Mouse (Mus musculus): ENCODE data around the gene Chaf1a.
A peak's percentile ranks its signal among the peaks of the same experiment; 100 is the strongest.

Chaf1a gene

DNA sequence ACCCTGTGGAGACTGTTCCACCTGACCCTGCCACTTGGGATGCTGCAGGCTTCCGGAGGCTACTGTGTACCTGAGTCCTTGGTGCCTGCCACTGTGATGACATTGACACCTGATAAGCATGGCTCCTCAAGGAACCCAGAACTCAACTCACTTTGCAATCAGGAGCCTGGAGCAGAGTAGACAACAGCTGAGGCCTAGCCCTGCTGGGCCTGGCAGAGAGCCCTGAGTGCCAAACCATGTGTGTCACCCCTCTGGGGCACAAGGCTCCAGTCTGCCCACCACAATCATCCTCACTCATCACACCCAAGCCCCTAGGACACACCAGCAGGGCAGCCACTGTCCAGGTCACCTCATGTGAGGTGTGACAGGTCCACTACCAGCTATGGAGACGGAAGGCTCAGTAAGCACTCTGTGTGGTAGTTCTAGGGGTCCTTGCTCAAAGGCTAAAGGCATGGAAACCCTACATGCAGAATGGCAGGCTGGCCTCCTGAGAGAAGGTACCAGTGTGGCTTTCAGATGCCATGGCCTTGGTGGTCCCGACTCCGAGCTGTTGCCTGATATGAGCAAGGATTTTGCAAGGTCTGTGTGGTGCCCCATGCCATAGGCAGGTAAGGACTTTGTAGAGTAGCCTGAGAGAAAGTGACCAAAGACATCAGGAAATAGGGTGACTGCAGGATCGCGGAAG lies 19.7 kb upstream of the Chaf1a start:
- no peak for DNase-seq (ENCODE audit: low spot score in 2 of 2)

DNA sequence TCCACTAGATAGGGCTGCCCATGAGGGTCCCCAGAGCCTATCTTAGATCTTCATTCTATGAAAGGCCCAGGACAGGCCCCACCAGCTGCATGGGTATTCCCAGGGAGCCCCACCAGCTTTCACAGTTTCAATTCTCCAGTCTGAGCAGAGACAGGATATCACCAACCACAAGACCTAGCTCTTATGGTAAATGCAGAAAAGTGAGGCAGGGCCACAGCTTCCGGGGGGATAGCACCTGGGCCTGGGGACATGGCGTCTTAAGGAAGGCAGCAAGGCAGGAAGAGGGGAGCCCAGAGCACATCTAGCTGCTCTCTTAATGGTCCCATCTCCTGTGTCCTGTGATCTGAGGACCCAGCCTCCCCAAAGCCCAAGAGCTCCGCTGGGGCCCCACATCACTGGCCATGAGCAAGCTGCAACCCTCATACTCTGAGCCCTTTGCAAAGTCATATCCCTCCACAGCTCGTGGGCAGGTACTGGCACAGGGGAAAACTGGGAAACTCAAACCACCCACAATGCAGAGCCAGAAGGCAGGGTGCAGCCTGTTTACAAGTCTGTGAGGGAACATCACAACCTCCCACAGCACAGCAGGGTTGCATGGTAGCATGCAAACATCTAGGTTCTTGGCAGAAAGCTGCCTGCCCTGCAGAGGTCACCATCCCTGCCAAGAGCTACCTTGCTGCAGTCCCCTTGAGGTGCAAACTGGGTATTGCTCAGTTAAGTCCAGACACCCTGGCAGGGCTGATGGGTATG lies 18.9 kb upstream of the Chaf1a start:
- DNase-seq (ENCODE audit: low spot score in 2 of 2), result no peak

DNA sequence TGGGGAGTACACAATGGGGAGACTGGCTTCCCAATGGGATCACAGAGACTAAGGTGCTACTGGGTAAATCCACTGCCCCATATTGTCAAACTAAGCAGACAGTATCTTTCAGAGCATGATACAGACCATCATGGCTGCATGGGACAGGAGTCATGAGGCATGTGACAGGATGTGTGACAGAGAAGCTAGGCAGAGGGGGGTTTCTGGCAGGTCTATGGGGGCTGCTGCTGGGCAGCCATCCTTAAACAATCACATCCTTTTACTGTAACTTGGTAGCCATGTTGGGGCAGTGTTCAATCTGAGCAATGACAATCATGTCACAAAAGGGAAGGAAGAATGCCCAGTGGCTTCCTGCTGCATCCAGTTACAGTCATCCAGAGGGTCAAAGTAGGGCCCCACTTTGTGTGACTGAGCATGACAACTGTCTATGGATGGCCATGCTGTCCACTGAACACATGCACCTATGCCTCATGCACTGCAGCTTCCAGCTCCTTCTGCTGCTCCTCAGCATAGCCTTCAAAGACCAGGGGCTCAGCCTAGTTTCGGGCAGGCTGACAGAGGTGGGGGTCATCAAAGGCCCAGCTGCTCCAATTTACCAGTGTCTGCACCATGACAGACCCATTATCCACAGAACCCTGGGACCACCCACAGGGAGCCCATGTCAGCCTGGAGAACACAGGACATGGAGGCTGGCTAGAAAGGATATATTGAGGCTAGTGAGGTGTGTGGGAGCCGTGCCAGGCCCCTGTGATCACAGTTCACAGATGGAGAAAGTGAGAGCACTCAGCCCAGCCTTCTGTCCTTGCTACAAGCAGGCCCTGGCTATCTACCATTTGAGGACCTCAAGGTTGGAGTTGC lies 17.9 kb upstream of the Chaf1a start:
- no peak for DNase-seq (ENCODE audit: low spot score in 2 of 2)

DNA sequence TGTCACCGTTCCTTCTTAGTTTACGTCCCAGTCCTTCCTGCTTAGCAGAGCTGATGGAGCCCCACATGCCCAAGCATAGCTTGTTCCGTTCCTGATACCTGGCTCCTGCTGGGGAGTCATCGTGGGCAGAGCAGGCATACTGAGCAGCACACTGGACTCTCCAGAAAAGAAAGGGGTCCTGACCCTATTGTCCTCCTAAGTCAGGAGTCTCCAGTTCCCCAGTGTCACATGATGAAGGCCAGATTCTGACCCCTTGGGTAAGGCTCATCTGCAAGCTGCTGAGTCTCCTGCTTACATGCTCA lies 17.3 kb upstream of the Chaf1a start:
- no peak for DNase-seq (ENCODE audit: low spot score in 2 of 2)

DNA sequence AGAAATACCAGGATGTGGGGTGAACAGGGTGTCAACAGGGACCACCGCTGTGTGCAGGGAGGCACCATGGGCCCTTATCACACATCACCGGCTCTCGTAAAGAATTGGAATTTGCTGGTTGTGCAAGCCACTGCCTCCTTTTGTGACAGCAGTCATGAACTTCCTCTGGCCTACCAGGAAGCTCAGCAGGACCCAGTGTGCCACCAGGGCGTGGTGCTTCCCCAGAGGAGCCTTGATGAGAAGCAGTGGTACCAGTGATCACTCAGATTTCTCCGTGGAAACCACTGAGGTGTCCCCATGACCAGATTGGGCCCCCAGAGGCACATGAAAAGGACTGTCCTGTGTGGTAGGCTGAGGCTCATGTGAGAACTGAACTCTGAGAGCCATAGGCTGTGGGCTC lies 16.9 kb upstream of the Chaf1a start:
- DNase-seq (ENCODE audit: low spot score in 2 of 2), result peak in 1 of 2 experiments; percentile 7

DNA sequence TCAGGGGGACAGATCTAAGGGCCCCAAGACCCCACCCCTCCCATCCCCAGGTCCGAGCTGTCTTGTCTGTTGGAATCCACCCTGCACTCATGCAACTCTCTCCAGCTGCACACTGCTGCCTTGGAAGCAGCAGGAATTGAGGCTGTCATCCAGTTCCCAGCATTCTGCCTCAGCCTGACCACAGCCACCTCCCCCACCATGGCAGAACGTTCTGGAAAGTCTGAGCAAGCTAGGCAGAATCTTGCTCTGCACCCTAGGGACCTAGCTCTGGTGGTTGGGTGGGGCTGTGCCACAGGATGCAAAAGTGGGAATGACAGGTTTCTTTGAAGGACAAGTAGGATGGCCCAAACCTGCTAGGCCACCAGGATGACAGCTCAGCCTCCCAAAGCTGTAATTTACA lies 15.8 kb upstream of the Chaf1a start:
- DNase-seq (ENCODE audit: low spot score in 2 of 2), result no peak

DNA sequence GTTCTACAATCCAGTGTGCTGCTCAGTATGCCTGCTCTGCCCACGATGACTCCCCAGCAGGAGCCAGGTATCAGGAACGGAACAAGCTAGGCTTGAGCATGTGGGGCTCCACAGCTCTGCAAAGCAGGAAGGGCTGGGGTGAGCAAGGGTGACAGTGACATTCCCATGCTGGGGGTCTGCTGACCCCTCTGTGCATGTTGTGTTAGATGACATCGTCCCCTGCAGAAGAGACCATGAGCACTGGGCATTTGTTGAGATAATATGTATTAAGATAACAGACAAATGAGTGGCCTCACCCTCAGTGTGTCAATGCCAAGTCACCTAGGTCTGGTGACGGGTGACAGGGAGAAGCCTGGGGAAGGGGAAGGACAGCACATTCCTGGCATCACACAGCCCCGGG lies 15.3 kb upstream of the Chaf1a start:
- no peak for DNase-seq (ENCODE audit: low spot score in 2 of 2)

DNA sequence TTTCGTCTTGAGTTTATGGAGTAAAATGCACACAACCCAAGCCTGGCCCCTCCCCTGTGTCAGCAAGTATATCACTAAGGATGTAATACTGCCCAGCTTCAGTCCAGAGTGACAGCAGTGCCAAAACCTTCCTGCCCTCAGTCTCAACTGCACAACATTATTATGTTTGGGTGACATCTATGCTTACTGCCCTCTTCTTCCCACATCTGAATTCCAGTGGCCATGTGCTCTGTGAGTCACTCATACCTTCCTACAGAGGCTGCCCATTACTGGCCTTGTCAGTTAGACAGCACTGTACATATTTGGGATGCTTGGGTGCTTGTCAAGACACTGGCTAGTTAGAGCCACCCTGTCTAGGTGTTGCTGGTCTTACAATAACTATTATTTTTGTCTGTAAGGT lies 13.9 kb upstream of the Chaf1a start:
- no peak for DNase-seq (ENCODE audit: low spot score in 2 of 2)

DNA sequence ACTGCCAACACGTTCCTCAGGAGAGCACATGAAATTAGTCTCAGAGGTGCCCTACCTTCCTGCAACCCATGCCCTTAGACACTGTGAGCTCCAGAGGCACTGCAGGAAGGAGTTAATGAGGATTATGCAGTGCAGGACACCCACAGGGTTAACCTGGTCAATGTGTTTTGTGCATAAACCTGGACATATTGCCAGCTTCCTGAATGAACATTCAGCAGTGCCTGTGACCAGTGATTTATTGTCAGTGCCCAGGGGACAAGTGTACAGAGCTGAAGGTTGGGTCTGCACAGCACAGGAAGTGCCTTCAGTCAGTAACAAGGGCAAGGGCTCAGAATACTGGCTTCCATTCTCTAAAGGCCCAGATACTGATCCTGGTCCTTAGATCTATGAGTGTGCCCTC lies 13.4 kb upstream of the Chaf1a start:
- no peak for DNase-seq (ENCODE audit: low spot score in 2 of 2)

DNA sequence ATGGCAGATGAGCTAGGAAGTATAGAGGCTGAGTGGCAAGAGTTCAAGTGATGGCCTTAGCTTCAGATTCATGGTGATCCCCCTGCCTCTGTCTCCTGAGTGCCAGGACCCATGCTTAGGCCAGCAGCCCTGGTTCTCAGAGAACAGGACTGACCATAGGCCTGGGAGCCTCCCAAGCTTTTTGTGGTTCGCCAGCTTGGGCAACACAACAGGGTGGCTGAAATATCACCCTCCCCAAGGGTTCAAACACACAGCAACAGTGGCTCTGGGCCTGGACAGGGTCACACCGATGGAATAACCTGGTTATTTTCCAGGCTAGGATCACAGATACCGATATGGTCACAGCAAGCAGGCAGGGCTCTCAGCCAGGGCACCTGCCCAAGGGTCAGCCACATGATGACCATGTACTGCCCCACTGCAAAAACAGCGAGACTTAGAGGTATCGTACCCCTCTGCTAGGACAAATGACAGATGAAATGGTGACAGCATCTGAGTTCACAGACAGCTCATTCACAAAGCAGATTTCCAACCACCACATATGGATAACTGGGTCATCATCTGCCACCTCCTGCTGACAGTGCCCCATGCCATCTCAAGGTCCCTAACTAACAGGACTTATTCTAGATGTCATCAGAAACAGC lies 12.3 kb upstream of the Chaf1a start:
- no peak for DNase-seq (ENCODE audit: low spot score in 2 of 2)

DNA sequence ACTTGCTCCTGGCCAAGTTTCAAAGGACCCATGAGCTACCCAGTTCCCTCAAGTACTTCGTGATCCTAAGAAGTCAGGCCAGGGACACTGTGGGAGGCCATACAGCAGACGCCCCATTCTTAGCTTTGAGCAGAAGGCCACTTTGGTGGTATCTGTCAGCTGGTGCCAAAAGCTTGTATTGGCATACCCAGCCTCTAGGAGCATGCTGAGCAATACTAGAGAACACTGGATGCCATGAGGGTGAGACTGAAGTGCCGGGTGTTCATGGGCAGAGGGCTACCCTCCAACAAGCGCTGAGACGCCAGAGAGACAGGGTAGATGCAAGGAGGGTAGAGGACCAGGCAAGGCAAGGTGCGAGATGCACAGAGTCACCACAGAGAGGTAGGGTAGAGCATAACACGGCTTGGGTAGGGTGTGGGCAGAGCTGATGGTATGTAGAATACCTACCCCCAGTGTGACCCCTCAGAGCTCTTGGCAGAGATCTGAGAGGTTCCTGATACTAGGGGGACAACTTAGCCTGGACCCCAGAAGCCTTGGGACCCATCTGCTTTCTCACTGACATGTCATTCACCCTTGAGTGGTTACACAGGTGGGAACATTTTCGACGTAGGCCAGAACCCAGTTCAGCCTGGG lies 9.9 kb upstream of the Chaf1a start:
- DNase-seq (ENCODE audit: low spot score in 2 of 2), result peak in 1 of 2 experiments; percentile 7

DNA sequence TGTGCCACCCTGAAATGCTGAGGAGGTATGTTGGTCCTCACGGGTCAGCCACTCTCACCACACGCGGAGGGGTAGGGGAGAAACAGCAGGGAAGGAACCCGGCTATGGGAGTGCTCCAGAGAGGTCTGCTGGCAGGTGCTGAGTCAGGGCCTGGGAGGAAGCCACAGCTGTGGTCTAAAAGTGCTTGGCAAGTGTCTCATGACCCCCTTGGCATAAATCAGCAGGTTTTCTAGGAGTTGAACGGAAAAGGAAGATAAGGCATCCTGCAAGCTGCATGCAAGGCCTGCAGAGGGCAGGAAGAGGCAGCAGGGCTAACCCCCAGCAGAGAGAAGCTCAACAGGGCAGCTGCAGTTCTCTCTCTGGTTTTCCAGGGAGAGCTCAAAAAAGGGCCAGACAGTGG lies 9.3 kb upstream of the Chaf1a start:
- DNase-seq (ENCODE audit: low spot score in 2 of 2), result peak; percentile 36 to 44

DNA sequence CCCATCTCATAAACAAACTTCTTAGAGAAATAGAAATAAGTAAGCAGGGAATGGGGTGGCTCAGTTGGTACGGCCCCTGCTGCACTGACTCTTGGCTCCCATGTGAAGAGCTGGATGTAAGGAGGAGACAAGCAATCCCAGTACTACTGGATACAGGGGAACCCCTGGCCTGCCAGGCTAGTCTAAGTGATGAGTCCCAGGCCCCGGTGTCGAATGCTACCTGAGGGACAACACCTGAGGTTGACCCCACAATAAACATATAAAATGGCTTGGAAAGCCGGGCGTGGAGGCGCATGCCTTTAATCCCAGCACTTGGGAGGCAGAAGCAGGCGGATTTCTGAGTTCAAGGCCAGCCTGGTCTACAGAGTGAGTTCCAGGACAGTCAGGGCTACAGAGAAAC lies 8.8 kb upstream of the Chaf1a start:
- no peak for DNase-seq (ENCODE audit: low spot score in 2 of 2)

DNA sequence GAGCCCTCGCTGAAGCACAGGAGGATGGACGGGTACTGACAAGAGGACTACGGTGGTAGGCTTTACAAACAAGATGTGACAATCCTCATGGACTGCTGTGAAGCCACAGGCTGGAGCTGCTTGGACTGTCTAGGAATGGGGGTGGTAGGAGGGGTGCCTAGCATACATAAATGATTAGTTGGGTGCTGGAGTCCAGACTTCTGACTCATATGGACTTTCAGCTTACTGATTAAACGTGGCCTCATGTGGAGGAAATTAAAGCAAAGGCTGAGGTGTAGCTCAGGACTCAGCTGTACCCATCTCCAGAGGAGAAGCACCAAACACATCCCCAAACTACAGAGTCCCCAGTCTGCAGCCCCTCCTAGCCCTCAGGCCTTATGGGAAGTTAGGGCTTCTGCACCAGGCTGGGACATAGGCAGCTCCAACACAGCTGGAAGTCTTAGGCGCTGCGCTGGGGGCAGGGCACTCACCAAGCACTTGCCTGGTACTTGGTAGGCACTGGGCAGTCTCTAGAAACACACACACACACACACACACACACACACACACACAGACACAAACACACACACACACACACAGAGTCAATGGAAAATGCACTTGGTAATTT lies 8.0 kb upstream of the Chaf1a start:
- DNase-seq (ENCODE audit: low spot score in 2 of 2), result no peak

DNA sequence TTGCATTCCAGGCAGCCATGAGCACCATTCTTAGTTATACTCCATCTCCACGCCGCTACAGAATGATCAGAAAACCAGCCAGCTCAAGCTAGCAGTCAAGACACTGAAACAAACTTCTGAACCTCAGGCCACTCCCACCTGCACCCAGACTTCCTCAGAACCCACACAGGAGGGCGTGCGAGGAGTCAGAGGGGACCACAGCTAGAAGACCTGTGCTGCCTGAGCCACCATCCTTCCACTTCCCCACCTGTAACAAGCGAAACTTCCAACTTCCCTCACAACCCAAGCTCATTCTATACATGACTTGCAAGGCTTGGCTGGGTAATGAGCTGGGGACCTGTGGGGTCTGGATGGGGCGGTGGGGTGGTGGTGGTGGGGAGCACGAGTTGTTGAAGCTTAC lies 7.4 kb upstream of the Chaf1a start:
- no peak for DNase-seq (ENCODE audit: low spot score in 2 of 2)

DNA sequence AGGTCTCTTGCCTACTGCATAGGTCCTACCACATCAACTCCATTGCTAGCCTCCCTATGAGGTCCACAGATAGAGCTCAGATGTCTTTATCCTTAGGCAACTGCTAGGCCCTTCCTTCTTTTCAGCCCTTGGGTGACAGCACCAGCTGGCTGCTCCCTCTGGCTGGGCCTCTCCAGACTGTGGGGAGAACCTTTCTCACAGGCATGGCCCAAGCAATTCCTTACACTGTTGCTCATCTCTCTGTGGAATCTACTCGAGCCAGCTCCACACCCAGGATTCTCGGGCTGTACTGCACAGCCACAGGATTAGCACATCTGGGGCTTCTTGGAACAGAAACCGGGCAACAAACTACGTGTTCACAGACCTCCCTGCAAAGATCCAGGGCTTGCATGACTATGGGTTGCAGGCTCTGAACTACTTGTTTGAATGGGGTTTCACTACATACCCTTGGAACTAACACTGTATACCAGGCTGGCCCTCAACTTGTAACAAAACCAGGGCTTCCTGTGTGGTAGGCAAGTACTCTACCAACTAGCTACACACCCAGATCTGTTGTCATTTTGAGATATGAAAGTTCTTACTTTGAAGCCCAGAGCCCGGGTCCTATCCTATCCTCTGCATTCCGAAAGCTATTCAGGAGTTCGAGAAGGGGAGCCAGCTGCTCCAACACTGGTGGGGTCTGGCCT lies 6.1 kb upstream of the Chaf1a start:
- DNase-seq (ENCODE audit: low spot score in 2 of 2), result no peak

DNA sequence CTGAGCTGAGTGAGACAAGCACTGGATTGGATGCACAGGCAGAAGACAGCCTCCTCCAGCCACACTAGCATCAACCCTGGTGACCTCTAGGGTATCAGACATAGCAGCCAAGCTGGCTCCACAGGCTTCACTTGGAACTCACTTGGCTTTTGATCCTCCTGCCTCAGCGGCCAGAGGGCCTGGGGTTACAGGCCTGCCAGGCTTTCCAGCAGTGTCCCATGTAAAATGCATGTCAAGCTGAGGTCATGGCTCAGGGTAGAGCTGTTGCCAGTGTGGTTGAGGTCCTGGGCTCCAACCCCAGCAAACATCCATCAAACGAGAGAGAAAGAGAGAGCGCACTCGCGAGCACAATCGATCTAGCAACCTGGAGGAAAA lies 5.5 kb upstream of the Chaf1a start:
- no peak for DNase-seq (ENCODE audit: low spot score in 2 of 2)

DNA sequence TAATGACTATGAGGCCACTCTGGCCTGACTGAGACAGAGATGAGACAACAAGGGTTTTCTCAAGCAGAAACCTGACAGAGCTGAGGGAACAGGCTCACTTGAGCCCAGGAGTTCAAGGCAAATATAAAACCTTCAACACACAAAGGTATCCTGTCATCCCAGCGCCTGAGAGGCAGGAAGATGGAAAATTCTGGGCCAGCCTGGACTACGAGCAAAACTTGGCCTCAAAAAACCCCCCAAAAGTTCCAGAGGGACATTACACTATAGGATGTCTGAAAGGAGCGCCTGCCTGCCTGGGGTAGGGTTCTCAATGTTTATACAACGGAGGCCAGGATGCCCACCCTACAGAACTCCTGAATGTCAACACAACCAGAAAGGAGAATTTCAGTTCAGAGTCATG lies 5.0 kb upstream of the Chaf1a start:
- DNase-seq (ENCODE audit: low spot score in 2 of 2), result no peak

DNA sequence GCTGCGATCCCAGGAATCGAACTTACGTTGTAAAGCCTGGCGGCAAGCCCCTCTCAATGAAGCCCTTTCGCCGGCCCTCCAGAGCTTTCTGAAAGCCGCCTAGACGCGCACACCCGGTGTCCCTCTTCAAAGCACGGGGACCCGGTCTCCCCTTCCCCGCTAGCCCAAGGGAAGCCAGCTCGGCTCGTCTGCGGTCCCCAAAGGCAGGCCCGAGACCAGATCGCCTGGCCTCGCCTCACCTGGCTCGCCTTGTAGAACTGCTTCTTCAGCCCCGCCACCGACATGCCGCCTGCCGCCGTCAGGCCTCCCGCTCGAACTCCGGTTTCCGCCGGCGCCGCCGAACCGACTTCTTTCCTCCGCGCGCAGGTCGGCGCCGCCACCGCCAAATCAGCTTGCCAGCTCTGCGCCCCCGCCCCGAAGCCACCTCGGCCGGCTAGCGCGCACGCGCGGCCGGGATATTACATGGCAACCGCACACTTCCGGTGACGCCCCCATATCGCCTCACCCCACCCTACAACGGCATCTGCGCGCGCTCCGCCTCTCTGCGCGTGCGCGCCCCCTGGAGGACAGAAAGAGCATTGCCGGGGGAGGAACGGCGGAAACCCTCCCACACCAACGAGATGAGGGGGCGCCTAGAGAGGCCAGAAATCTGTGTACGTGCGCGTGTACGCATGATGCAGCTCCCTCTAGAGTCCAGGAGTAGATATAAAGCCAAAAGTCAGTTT lies 3.9 kb upstream of the Chaf1a start, which contains the start of gene Sh3gl1:
TSS of gene Sh3gl1 (minus strand) at position 460 of the 725 bp plus-strand sequence.
- peak; percentile 98 to 99 for DNase-seq (ENCODE audit: low spot score in 2 of 2)

DNA sequence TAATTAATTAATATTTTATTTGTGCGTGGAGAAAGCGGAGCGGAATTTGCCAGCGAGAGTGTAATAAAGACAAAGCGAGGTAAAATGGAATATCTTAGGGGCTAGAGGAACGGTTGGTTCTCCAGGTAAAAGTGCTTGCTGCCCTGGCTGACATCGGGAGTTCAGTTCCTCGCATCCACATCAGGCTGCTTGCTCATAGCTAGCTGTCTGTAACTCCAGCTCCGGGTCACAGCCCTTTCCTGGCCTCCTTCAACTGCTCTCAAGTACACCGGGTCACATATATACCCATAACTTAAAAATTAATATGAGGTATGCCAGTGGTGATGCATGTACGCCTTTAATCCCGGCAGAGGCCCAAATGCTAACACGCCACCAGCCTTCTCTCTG lies 3.3 kb upstream of the Chaf1a start:
- DNase-seq (ENCODE audit: low spot score in 2 of 2), result peak in 1 of 2 experiments; percentile 38

All from frontal cortex, postnatal 10 days (tissue).